Mouse (Mus musculus) B cell, adult 67 days (primary cell): ENCODE results near the gene Samd4b. TPM values are rescaled to one million over a fixed set of nuclear protein-coding genes. Genes with fewer than 3 reads are reported as not detected.

Experiments
- total RNA-seq, 2 experiments: library from RNA; stranded (reverse); gene quantifications; 4 replicates each; pipeline ENCODE4 v1.2.4; 2023

Gene Samd4b
- total RNA-seq: 10 to 100 TPM; 47.2 to 57.8 TPM

GRCm38 (mm10) chr7:28597642-28598446 is at the start of gene Samd4b, which contains the start of gene Pak4:
Samd4b (minus strand) TSS chr7:28598144.
Pak4 (minus strand) TSS chr7:28598185.

GRCm38 (mm10) chr7:28631073-28631472 is 33.1 kb upstream of the Samd4b start, which contains the start of gene Acp7:
Acp7 (minus strand) TSS chr7:28631332.

GRCm38 (mm10) chr7:28547154-28547553 is 50.8 kb downstream of the Samd4b start, which contains the start of gene Nccrp1:
Nccrp1 (minus strand) TSS chr7:28547254.

GRCm38 (mm10) chr7:28540526-28540925 is 57.4 kb downstream of the Samd4b start, which contains the start of gene Sycn:
Sycn (plus strand) TSS chr7:28540885.

GRCm38 (mm10) chr7:28522536-28522935 is 75.4 kb downstream of the Samd4b start, which contains the start of gene Ifnl3:
Ifnl3 (plus strand) TSS chr7:28522836.

GRCm38 (mm10) chr7:28510405-28510974 is 87.5 kb downstream of the Samd4b start, which contains the start of gene Ifnl2:
Ifnl2 (minus strand) TSS chr7:28510455.

GRCm38 (mm10) chr7:28451531-28452360 is 146.2 kb downstream of the Samd4b start, which contains the start of gene Lrfn1:
Lrfn1 (plus strand) TSS chr7:28451980.

GRCm38 (mm10) chr7:28436932-28437570 is 160.9 kb downstream of the Samd4b start, which contains the start of gene Gmfg:
Gmfg (plus strand) TSS chr7:28437447.

GRCm38 (mm10) chr7:28392429-28393271 is 205.3 kb downstream of the Samd4b start, which contains the start of the genes Med29 and Paf1:
Med29 (minus strand) TSS chr7:28392708.
Paf1 (plus strand) TSS chr7:28392951.

GRCm38 (mm10) chr7:28380237-28381016 is 217.5 kb downstream of the Samd4b start, which contains the start of gene Zfp36:
Zfp36 (minus strand) TSS chr7:28380253.

GRCm38 (mm10) chr7:28372251-28373108 is 225.5 kb downstream of the Samd4b start, which contains the start of gene Plekhg2:
Plekhg2 (minus strand) TSS chr7:28372599.

GRCm38 (mm10) chr7:28350155-28350883 is 247.6 kb downstream of the Samd4b start, which contains the start of gene Rps16:
Rps16 (plus strand) TSS chr7:28350652.

Other genes starting within 250 kb of the Samd4b start
- 1,000 to 10,000 TPM; 3,040 to 3,128 TPM for gene Rps16, start 247.5 kb downstream of the Samd4b start, total RNA-seq
- gene Plekhg2, start 225.5 kb downstream of the Samd4b start, total RNA-seq: 100 to 1,000 TPM; 148 to 160 TPM
- 100 to 1,000 TPM; 693 to 924 TPM for gene Zfp36, start 217.9 kb downstream of the Samd4b start, total RNA-seq
- 10 to 100 TPM; 18.5 to 21.6 TPM for gene Med29, start 205.4 kb downstream of the Samd4b start, total RNA-seq
- 100 to 1,000 TPM; 138 to 180 TPM for gene Paf1, start 205.2 kb downstream of the Samd4b start, total RNA-seq
- gene Gmfg, start 160.7 kb downstream of the Samd4b start, total RNA-seq: 100 to 1,000 TPM; 259 to 266 TPM
- gene Lrfn1, start 146.2 kb downstream of the Samd4b start, total RNA-seq: 1 to 10 TPM; 2.0 to 2.5 TPM
- gene Ifnl2, start 87.7 kb downstream of the Samd4b start, total RNA-seq: not detected
- gene Ifnl3, start 75.3 kb downstream of the Samd4b start, total RNA-seq: not detected
- gene Sycn, start 57.3 kb downstream of the Samd4b start, total RNA-seq: not detected
- not detected for gene Nccrp1, start 50.9 kb downstream of the Samd4b start, total RNA-seq
- gene Pak4, start within 50 bp of the Samd4b start, total RNA-seq: 10 to 100 TPM; 14.4 to 15.6 TPM
- not detected for gene Acp7, start 33.2 kb upstream of the Samd4b start, total RNA-seq
- not detected for gene Fbxo27, start 94.7 kb upstream of the Samd4b start, total RNA-seq
- gene Fbxo17, start 118.7 kb upstream of the Samd4b start, total RNA-seq: 1 to 10 TPM; 1.5 to 2.5 TPM
- 10 to 100 TPM; 19.5 to 24.8 TPM for gene Mrps12, start 143.7 kb upstream of the Samd4b start, total RNA-seq
- 10 to 100 TPM; 17.5 to 19.0 TPM for gene Sars2, start 143.8 kb upstream of the Samd4b start, total RNA-seq
- not detected for gene Ccer2, start 158.0 kb upstream of the Samd4b start, total RNA-seq
- 10 to 100 TPM; 75.3 to 81.8 TPM for gene Sirt2, start 168.6 kb upstream of the Samd4b start, total RNA-seq
- 10 to 100 TPM; 70.4 to 78.1 TPM for gene Nfkbib, start 169.4 kb upstream of the Samd4b start, total RNA-seq
- gene Rinl, start 190.8 kb upstream of the Samd4b start, total RNA-seq: 1 to 10 TPM; 9.6 to 9.7 TPM
- 100 to 1,000 TPM; 592 to 659 TPM for gene Hnrnpl, start 210.4 kb upstream of the Samd4b start, total RNA-seq
- gene Ech1, start 227.1 kb upstream of the Samd4b start, total RNA-seq: 10 to 100 TPM; 58.4 to 61.7 TPM
- 10 to 100 TPM; 17.2 to 19.6 TPM for gene Lgals4, start 235.7 kb upstream of the Samd4b start, total RNA-seq